Mouse (Mus musculus) heart, embryonic 10.5 days (tissue): ENCODE measurements around the gene Hibadh. TPM values are rescaled to one million over a fixed set of nuclear protein-coding genes. Genes with fewer than 3 reads are reported as not detected.

Source experiments
- DNase-seq: peaks from one replicate; pipeline ENCODE4 v3.0.0-alpha.2; 2017; ENCODE audit warnings: low spot score
- H3K27ac ChIP-seq: fragments of 300-500 bp; sonication (generic); 2 replicates; pipeline ENCODE4 v1.5.1; 2016; ENCODE audit warnings: mild to moderate bottlenecking
- H3K27me3 ChIP-seq: fragments of 300-500 bp; sonication (generic); 2 replicates; pipeline ENCODE4 v1.6.1; 2016; ENCODE audit warnings: mild to moderate bottlenecking; ENCODE audit not compliant: poor library complexity, insufficient read depth, severe bottlenecking
- H3K36me3 ChIP-seq: fragments of 300-500 bp; sonication (generic); 2 replicates; pipeline ENCODE4 v1.6.1; 2016; ENCODE audit warnings: mild to moderate bottlenecking, moderate library complexity
- H3K4me1 ChIP-seq: fragments of 300-500 bp; sonication (generic); 2 replicates; pipeline ENCODE4 v1.6.1; 2016; ENCODE audit warnings: mild to moderate bottlenecking
- H3K4me3 ChIP-seq: fragments of 300-500 bp; sonication (generic); 2 replicates; pipeline ENCODE4 v1.5.1; 2016; ENCODE audit warnings: mild to moderate bottlenecking, moderate library complexity
- H3K9me3 ChIP-seq: fragments of 300-500 bp; sonication (generic); 2 replicates; pipeline ENCODE4 v1.6.1; 2016; ENCODE audit warnings: mild to moderate bottlenecking, moderate library complexity
- WGBS: fragments of 180-500 bp; shearing (Covaris S2); methylation state at CpG from one replicate; pipeline ENCODE4 v1.1.7; 2016; 5-methylcytosine and 5-hydroxymethylcytosine counted together
- polyA plus RNA-seq: library from polyadenylated mRNA; unstranded; fragments of >200 nt; fragmentation: Nextera tagmentation; extraction: Ambion mirVana; gene quantifications from 2 replicates; pipeline ENCODE4 v1.2.1, GENCODE M21; 2016

Gene Hibadh
- polyA plus RNA-seq, 1 experiment from 2014 or later: 121 TPM

DNA sequence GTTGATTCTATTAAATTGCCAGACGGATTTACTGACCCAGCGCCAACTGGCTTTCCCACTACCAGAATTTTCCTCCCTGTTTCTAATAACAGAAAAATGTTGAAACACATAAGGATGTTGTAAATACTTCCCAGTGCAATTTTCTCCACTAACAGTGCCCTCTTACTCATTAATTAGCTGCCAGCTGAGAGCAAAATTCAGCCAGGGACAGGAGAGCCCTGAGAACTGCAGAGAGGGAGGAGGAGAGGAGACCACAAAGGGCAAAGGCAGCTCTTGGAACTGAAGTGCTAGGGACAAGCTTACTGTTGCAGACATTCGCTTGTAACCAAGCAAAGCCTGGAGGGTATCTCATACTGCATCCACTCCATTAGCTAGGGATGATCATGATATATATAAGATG is 27.5 kb upstream of the Hibadh start:
- no peaks in the 10 kb centered on the region for H3K27me3 ChIP-seq
- H3K4me3 ChIP-seq: no peak overlapping the region
- no peaks in the 10 kb centered on the region for H3K9me3 ChIP-seq
- H3K4me1 ChIP-seq: no peaks in the 10 kb centered on the region
- WGBS: 81% methylated on average over 3 of the region's 3 CpGs
- H3K27ac ChIP-seq: no peak overlapping the region
- H3K36me3 ChIP-seq: no peaks in the 10 kb centered on the region
- no peak for DNase-seq

DNA sequence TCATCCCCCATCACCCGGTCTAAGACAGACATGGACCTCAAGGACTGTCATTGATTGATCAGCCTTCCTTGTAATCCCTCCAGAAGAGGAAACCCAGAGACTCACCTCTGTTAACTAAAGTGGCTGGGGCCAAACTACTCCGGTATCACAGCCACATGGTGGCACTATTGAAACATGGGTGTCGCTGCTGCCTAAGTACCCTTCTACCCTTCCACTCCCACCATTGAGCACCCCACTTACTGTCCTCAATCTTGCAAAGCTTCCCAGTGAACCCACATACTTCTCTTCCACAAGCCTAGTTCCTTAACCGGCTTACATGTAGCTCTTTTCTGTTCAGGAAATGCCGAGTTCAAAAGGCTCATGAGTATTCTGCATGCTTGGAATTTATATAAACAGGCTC is 22.8 kb upstream of the Hibadh start:
- Histone ChIP-seq H3K36me3 (no peaks in the 10 kb centered on the region), H3K27ac (no peak overlapping the region), H3K4me3 (no peak overlapping the region), H3K9me3 (no peaks in the 10 kb centered on the region), H3K4me1 (no peaks in the 10 kb centered on the region), H3K27me3 (no peaks in the 10 kb centered on the region)
- 49% methylated on average over 5 of the region's 5 CpGs for WGBS
- DNase-seq: no peak

DNA sequence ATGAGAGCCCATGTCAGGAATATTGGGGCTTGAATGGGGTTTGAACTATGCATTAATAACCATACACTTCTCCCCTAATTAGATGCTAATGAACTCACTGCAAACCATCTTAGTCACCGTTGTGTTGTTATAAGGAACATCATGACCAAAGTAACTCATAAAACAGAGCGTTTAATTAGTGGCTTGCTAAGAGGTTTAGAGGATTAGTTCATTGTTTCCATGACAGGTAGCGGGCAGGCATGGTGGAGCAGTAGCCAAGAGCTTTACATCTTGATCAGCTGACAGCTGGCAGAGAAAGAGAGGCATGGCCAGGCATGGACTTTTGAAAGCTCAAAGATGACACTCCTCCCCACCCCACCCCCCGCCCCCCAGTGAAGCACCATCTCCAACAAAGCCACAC is 15.1 kb upstream of the Hibadh start:
- Histone ChIP-seq H3K36me3 (no peaks in the 10 kb centered on the region), H3K27me3 (no peaks in the 10 kb centered on the region), H3K9me3 (no peaks in the 10 kb centered on the region), H3K27ac (no peak overlapping the region), H3K4me3 (no peak overlapping the region), H3K4me1 (no peaks in the 10 kb centered on the region)
- no peak for DNase-seq
- WGBS: 78% methylated on average over 4 of the region's 4 CpGs

DNA sequence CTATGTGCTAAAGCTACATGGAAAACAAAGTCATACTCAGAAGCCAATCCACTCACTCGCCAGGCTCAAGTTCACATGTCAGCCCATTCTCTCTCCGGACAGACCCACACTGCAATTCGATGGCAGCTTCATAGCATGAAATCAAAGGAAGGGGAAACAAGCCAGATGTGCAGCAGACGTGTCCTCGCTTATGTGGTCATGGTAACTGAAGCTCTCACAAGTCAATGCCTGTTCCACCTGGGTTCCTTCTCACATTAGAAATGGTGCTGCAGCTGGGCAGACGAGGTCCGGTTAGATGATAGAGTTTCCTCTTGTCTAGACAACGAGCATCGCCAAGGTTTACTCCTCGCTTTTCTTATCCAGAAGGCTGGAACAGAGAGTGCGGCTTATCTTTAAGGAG is 8.6 kb upstream of the Hibadh start:
- 0 out of 2 replicates have a peak, but pooled peaks cover 4% of the 10 kb centered on the region for H3K4me1 ChIP-seq
- no peaks in the 10 kb centered on the region for H3K27me3 ChIP-seq
- H3K4me3 ChIP-seq: no peak overlapping the region
- no peaks in the 10 kb centered on the region for H3K9me3 ChIP-seq
- no peak for DNase-seq
- 65% methylated on average over 11 of the region's 11 CpGs for WGBS
- H3K36me3 ChIP-seq: no peaks in the 10 kb centered on the region
- no peak overlapping the region for H3K27ac ChIP-seq

DNA sequence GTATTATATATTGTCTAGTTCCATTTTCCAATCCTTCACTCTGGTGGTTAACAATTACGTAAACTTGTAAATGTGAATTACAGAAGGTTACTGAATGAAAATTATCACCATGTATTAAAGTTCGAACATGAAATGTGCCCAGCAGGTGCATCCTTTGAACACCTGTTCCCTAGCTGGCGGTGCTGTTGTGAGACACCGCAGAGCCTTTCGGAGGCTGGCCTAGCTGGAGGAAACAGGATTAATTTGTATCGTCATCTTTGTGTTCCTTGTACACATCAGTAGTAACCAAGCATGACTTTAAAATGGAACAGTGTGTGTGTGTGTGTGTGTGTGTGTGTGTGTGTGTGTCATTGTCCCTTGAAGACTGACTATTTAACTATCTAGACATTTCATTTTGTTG is 7.8 kb upstream of the Hibadh start:
- Histone ChIP-seq H3K27me3 (no peaks in the 10 kb centered on the region), H3K27ac (no peak overlapping the region), H3K9me3 (no peaks in the 10 kb centered on the region), H3K4me3 (no peak overlapping the region), H3K36me3 (no peaks in the 10 kb centered on the region), H3K4me1 (0 out of 2 replicates have a peak, but pooled peaks cover 7% of the 10 kb centered on the region)
- DNase-seq: no peak
- WGBS: 87% methylated on average over 6 of the region's 6 CpGs

DNA sequence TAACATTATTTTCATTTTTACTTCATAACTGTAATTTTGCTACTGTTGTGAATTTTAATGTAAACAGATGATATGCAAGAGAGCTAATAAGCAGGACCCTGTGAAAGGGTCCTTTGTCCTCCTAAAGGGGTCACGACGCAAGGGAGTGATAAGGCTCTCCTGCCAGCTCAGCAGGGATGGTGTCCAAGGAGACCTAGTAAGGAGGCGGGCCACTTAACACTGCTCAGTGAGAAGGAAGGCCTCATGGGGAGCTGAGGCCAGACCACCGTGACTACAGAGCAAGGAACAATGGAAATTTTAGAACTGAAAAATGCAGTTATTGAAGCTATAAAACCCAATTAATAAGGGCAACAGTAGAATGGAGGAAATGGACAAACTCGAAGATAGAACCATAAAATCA is 5.7 kb upstream of the Hibadh start:
- Histone ChIP-seq H3K4me3 (no peak overlapping the region), H3K27ac (no peak overlapping the region), H3K27me3 (no peaks in the 10 kb centered on the region), H3K4me1 (peaks cover 14% of the 10 kb centered on the region; the same call in 1 of the 2 replicates), H3K9me3 (no peaks in the 10 kb centered on the region), H3K36me3 (no peaks in the 10 kb centered on the region)
- 29% methylated on average over 5 of the region's 5 CpGs for WGBS
- no peak for DNase-seq

DNA sequence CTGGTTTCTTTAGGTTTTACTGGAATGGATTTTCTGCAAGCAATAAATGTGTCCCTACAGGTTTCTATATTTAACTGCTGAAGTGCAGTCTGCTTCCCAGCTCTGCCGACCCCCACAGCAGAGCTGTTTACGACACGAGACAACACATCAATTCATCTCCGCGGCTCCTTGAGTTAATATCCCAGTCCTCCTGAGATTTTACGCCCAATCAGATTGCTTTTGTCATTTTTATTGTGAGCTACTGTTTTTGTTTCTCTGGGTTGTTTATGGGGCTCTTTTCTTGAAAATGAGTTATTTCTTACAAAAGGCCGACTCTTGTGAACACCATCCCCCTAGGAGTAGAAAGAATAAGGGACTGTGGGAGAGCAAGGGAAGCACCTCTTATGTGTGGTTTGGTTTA is 2.0 kb upstream of the Hibadh start:
- no peak overlapping the region for H3K4me3 ChIP-seq
- H3K27ac ChIP-seq: peak overlapping the region; percentile 29; the same call in 1 of the 2 replicates
- no peaks in the 10 kb centered on the region for H3K9me3 ChIP-seq
- H3K27me3 ChIP-seq: no peaks in the 10 kb centered on the region
- WGBS: 49% methylated on average over 7 of the region's 7 CpGs
- no peak for DNase-seq
- H3K36me3 ChIP-seq: no peaks in the 10 kb centered on the region
- peaks cover 24% of the 10 kb centered on the region; the same call in 1 of the 2 replicates for H3K4me1 ChIP-seq

DNA sequence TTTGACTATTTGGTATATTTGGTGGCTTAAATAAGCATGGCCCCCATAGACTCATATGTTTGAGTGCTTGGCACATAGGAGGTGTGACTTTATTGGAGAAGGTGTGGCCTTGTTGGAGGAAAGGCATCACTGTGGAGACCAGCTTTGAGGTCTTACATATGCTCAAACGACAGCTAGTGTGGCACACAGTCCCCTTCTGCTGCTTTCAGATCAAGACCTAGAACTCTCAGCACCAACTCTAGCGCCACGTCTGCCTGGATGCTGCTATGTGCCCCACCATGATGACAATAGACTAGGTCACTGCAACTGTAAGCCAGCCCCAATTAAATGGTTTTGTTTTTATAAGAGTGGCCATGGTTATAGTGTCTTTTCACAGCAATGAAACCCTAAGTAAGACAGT is 887 bp upstream of the Hibadh start:
- WGBS: 67% methylated on average over 3 of the region's 3 CpGs
- DNase-seq: no peak
- Histone ChIP-seq H3K27ac (no peak overlapping the region), H3K36me3 (no peaks in the 10 kb centered on the region), H3K9me3 (no peaks in the 10 kb centered on the region), H3K27me3 (no peaks in the 10 kb centered on the region), H3K4me1 (peaks cover 24% of the 10 kb centered on the region; the same call in 1 of the 2 replicates), H3K4me3 (no peak overlapping the region)

DNA sequence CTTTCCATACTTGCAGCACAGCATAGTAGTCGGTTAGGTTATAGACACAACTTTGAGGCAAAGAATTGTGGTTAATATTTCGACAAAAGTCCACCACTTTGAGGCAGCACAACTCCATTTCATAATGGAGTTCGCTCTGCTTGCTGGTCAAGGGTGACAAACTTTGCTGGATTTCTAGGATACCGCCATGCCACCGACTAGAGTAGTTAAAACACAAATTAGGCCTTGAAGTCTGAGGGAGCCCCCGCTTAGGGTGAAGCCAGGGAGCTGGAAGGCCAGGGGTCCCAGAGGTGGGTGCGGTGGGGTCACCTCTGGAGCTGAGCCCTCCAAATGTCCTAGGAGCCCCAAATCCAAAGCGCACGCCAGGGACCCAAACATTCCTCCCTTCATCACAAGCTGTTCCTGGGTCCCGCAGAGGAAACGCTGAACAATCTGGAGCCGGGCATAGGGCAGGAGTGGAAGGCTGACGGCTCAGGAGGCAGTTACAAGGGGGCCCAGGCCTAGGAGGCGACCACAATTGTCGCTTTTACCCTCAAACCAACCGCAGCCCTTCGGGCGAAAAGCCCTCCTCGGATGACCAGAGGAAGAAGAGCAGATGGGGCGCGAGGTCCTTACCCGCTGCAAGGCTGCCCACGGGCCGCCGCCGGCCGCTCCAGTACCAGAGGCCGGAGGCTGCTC is 504 bp downstream of the Hibadh start:
- Histone ChIP-seq H3K9me3 (no peaks in the 10 kb centered on the region), H3K27me3 (no peaks in the 10 kb centered on the region), H3K4me3 (peak overlapping the region; percentile 89), H3K27ac (peak overlapping the region; percentile 96), H3K4me1 (peaks cover 20% of the 10 kb centered on the region; the same call in 1 of the 2 replicates), H3K36me3 (no peaks in the 10 kb centered on the region)
- peak; percentile 79 for DNase-seq
- 2% methylated on average over 28 of the region's 28 CpGs for WGBS

DNA sequence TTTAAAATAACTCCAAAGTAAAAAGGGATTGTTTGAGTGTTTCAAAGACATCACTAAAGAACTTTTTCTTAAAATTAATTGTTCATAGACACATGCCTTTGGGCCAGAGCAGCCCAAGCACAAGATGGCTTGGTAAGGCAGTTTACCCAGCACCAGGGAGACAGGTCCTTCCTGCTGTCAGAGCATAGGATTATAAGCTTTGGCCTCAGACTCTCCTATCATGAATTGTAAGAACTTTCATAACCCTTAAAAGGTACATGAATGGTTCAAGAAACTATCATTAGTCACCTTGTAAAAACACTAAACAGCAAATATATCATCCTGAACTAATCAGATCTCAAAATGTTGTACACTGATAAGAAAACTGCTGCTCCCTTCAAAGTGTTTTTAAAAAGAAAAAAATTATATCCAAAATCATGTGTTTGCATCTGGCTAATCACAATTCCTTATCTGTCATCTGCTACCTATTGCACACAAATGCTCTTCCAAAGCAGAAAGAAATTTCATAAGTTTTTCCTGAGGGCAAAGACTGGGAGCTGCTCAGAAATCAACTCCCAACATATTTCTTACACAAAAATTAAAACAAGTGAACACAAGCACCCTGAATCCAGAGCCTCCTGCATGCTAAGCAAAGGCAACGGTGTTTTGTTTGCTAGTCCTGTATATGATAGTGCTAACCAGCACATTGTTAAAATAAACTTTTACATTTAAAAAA is 1.6 kb downstream of the Hibadh start:
- Histone ChIP-seq H3K9me3 (no peaks in the 10 kb centered on the region), H3K4me3 (peak overlapping the region; percentile 89), H3K36me3 (no peaks in the 10 kb centered on the region), H3K27ac (no peak overlapping the region), H3K4me1 (peaks cover 20% of the 10 kb centered on the region; the same call in 1 of the 2 replicates), H3K27me3 (no peaks in the 10 kb centered on the region)
- 81% methylated on average over 1 of the region's 1 CpGs for WGBS
- no peak for DNase-seq

DNA sequence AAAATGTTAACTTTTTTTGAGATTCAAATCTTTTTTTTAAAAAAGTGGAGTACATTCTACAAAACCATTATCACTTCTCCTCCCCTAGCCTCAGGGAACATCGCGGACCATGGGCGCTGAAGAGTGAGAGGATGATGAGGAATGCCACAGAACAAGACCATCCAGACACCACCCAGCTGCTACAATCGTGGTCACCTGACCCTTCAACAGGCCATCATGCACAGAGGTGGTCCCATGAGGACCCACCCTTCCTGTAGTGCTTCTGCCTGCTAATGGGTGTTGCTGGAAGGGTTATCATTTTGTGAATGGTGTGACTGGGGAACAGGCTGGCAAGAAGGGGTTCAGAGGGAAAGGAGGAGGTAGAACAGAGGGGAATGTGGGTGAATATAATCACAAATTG is 2.9 kb downstream of the Hibadh start:
- Histone ChIP-seq H3K27ac (no peak overlapping the region), H3K4me1 (peaks cover 14% of the 10 kb centered on the region; the same call in 1 of the 2 replicates), H3K27me3 (no peaks in the 10 kb centered on the region), H3K9me3 (no peaks in the 10 kb centered on the region), H3K4me3 (no peak overlapping the region), H3K36me3 (no peaks in the 10 kb centered on the region)
- no peak for DNase-seq
- 85% methylated on average over 4 of the region's 4 CpGs for WGBS

DNA sequence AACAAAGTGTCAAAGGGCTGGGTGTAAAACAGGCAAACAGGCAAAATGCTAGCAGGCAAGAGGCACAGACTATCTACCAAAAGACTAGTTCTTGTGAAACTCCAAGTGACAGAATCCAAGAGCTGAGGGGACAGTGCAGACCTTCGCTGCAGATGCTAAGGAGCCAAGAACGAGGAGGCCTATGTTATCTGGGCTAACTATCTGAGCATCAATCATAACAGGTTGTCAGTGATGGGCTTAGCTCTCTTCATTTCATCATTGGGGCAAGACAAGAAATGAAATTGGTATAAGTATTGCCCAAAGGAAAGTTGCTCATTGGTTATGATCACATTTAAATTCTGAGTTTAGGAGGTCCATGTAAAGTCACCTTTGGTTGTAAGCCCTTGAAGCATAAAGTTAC is 4.8 kb downstream of the Hibadh start:
- Histone ChIP-seq H3K27ac (no peak overlapping the region), H3K4me3 (no peak overlapping the region), H3K27me3 (no peaks in the 10 kb centered on the region), H3K36me3 (no peaks in the 10 kb centered on the region), H3K9me3 (no peaks in the 10 kb centered on the region), H3K4me1 (peaks cover 10% of the 10 kb centered on the region; the same call in 1 of the 2 replicates)
- no peak for DNase-seq
- WGBS: 81% methylated on average over 2 of the region's 2 CpGs

DNA sequence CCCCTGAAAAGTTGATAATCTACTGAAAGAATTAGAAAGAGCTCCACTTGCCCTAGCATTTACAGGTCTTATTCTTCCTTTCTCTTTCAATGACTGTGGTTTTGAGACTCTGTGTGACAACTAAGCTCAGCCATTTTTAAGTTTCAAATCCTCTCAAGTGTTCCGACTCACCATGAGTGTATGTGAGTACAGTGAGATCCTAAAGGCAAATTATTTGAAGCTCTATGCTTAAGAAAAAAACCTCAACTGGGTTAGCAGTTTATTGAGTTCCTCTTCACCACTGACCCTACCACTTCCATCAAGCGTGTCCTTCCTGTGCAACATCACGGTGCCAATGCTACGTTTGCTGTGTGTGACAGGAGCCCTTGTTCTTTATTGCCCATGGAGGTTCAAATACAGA is 9.6 kb downstream of the Hibadh start:
- H3K27ac ChIP-seq: no peak overlapping the region
- H3K27me3 ChIP-seq: no peaks in the 10 kb centered on the region
- no peak overlapping the region for H3K4me3 ChIP-seq
- no peaks in the 10 kb centered on the region for H3K4me1 ChIP-seq
- H3K36me3 ChIP-seq: peaks cover 9% of the 10 kb centered on the region
- no peak for DNase-seq
- H3K9me3 ChIP-seq: no peaks in the 10 kb centered on the region
- WGBS: 92% methylated on average over 4 of the region's 4 CpGs
